Mouse (Mus musculus) forebrain, embryonic 10.5 days (tissue): Measurements from ENCODE around the gene Pgpep1. TPM values are rescaled to one million over a fixed set of nuclear protein-coding genes. Genes with fewer than 3 reads are reported as not detected.

Experiments
- DNase-seq: peaks from one replicate; pipeline ENCODE4 v3.0.0-alpha.2; 2017; ENCODE audit warnings: low spot score; ENCODE audit errors: extremely low spot score
- H3K27ac ChIP-seq: fragments of 300-500 bp; sonication (generic); 2 replicates; pipeline ENCODE4 v1.5.1; 2016; ENCODE audit warnings: mild to moderate bottlenecking
- H3K27me3 ChIP-seq: fragments of 300-500 bp; sonication (generic); 2 replicates; pipeline ENCODE4 v1.6.1; 2016; ENCODE audit warnings: mild to moderate bottlenecking; ENCODE audit not compliant: poor library complexity, severe bottlenecking
- H3K36me3 ChIP-seq: fragments of 300-500 bp; sonication (generic); replicated peaks from 2 replicates; pipeline ENCODE4 v1.6.1; 2016; ENCODE audit warnings: mild to moderate bottlenecking, moderate library complexity
- H3K4me1 ChIP-seq: fragments of 300-500 bp; sonication (generic); 2 replicates; pipeline ENCODE4 v1.6.1; 2016
- H3K4me3 ChIP-seq: fragments of 300-500 bp; sonication (generic); 2 replicates; pipeline ENCODE4 v1.5.1; 2016; ENCODE audit warnings: mild to moderate bottlenecking, moderate library complexity
- H3K9me3 ChIP-seq: fragments of 300-500 bp; sonication (generic); 2 replicates; pipeline ENCODE4 v1.6.1; 2016; ENCODE audit warnings: mild to moderate bottlenecking, moderate library complexity
- WGBS: fragments of 180-500 bp; shearing (Covaris S2); methylation state at CpG from one replicate; pipeline ENCODE4 v1.1.7; 2016; 5-methylcytosine and 5-hydroxymethylcytosine counted together
- polyA plus RNA-seq: library from polyadenylated mRNA; unstranded; fragments of >200 nt; fragmentation: Nextera tagmentation; extraction: Ambion mirVana; gene quantifications from 2 replicates; pipeline ENCODE4 v1.2.1, GENCODE M21; 2016

Gene Pgpep1
- polyA plus RNA-seq, 1 experiment from 2014 or later, result 49.3 TPM

DNA sequence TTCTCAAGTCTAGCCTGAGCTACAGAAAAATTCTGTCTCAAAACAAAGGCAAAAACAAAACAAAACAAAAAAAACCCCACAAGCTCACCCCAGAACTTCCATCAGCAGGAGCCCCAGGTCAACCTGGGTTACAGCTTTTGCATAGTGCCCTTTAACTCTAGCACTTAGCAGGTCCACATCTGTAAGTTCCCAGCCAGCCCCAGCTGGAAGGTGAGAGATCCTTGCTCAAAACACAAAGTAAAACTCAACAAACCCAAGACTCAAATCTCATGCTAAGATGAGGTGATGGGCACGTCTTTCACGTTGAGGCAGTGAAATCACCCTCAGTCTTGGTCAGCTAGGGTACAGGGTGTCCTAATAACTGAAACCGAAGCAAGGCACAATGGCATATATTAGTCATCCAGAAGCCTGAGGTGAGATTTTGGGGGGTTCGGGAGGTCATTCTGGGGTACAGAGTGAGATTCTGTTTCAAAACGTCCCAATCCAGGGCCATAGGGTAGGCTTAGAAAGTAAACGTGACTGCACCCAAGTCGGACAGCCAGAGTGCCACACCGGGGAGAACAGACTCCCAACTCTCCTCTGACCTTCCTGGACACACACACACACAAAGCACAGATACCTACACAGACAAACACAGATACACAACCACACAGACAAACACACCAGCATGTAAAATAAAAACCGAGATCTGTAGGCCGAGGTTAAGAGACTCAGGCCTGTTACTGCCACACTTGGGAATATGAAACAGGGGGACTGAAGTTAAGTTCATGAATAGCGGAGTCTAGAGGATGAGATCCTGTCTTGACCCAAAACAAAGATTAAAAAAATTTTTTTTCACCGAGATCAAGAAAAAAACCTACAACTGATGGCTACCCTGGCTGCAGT is 37.4 kb upstream of the Pgpep1 start:
- peak overlapping the region; percentile 99 for H3K27ac ChIP-seq
- peaks cover 76% of the 10 kb centered on the region for H3K4me1 ChIP-seq
- H3K9me3 ChIP-seq, result no peaks in the 10 kb centered on the region
- no peak for DNase-seq
- peaks cover 15% of the 10 kb centered on the region for H3K27me3 ChIP-seq
- 74% methylated on average over 12 of the region's 12 CpGs for WGBS
- peaks cover 17% of the 10 kb centered on the region for H3K36me3 ChIP-seq
- peak overlapping the region; percentile 97 for H3K4me3 ChIP-seq

DNA sequence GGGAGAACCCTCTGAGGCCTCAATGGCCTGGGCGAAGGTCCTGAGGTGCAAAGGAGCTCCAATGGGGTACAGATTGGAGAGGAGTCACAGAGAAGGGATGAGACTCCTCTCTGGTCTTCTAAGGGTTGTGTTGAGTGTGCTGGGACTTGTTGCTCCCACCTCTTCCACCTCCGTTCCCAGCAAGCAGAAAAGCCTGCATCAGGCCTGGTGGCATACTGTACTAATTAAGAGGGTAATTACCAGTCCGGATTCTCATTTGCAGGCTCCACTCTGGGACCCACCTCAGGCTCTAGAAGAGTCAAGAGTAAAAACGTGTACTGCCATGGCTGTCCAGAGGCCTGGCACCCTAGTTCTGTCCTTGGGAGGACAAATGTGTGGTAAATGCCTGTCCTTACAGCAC is 36.8 kb upstream of the Pgpep1 start:
- WGBS, result 48% methylated on average over 4 of the region's 4 CpGs
- peak overlapping the region; percentile 42 for H3K4me3 ChIP-seq
- no peak for DNase-seq
- H3K27ac ChIP-seq, result peak overlapping the region; percentile 99
- peaks cover 76% of the 10 kb centered on the region for H3K4me1 ChIP-seq
- H3K36me3 ChIP-seq, result peaks cover 11% of the 10 kb centered on the region
- peaks cover 15% of the 10 kb centered on the region for H3K27me3 ChIP-seq
- no peaks in the 10 kb centered on the region for H3K9me3 ChIP-seq

DNA sequence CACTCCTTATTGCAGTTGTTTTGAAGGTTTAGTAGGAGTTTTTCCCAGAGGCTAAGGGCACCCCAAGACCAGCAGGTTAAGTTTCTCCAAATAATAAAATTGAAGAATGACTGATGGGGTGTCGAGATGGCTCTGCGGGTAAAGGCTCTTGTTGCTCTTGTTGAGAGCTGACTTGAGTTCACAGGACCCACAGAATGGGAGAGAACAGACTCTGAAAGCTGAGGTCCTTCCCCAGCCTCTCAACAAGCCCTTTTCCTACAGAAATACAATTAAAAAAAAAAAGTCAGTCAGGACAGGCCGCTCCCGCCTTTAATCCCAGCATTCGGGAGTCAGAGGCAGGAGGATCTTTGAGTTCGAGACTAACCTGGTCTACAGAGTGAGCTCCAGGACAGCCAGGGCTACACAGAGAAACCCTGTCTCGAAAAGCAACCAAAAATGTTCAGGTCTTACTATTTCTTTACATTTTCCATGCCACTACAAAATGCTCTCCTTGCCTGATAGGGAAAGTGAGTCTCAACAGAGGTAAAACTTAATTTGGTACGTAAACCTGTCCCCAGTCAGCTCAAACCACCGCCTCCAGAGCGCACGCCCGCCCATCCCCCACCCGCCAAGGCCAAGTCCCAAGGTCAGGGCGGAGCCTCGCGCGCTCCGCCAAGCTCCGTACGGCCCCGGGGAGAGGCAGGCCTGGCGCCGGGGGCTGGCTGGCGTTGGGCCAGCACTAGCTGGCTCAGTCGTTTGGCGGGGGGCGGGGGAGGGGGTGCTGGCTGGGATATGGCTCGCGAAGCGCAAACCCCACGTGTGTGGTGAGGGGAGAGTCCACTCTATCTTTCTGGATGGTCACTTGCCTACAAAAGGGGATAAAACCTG is 36.1 kb upstream of the Pgpep1 start:
- Histone ChIP-seq H3K4me1 (peaks cover 76% of the 10 kb centered on the region), H3K27ac (peak overlapping the region; percentile 99), H3K27me3 (peaks cover 15% of the 10 kb centered on the region), H3K36me3 (peaks cover 5% of the 10 kb centered on the region), H3K9me3 (no peaks in the 10 kb centered on the region), H3K4me3 (peak overlapping the region; percentile 42)
- WGBS, result 10% methylated on average over 31 of the region's 31 CpGs
- DNase-seq, result peak; percentile 83

DNA sequence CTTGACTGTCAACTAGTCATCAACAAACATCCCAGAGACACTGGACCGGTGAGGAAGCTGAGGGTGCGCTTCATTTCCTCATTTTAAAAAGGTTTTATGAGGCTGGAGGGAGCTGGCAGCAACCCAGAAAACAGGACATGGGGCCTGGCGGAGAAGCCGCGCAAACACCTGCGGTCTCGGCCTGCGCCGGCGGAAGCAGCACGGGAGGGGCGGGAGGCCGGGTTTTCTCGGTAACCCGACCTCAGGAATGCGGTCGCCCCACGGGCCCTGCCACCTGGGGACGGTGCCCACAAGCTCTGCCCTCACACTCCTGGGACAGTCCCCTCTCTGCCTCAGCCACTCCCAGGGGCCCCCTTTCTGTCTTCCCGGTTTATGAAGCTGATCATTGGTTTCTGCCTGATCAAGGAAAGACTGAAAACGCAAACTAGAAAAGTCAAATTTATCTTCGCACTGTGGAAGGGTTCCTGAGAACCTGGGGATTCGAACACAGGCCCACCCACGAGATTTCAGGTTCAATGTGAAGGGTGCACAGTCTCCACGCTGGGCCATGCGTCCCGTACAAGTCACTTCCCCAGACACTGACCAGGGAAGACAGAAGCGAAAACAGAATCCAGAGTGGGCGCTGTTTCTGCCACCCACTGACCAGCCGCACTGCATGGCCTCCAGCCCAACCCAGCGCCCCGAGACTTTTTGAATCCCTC is 35.3 kb upstream of the Pgpep1 start:
- 33% methylated on average over 32 of the region's 32 CpGs for WGBS
- H3K4me3 ChIP-seq, result 0 out of 2 replicates have a peak overlapping the region, but pooled peaks have one; percentile 42
- no peaks in the 10 kb centered on the region for H3K9me3 ChIP-seq
- no peak for DNase-seq
- H3K27me3 ChIP-seq, result peaks cover 15% of the 10 kb centered on the region
- H3K27ac ChIP-seq, result peak overlapping the region; percentile 99
- no peaks in the 10 kb centered on the region for H3K36me3 ChIP-seq
- H3K4me1 ChIP-seq, result peaks cover 76% of the 10 kb centered on the region

DNA sequence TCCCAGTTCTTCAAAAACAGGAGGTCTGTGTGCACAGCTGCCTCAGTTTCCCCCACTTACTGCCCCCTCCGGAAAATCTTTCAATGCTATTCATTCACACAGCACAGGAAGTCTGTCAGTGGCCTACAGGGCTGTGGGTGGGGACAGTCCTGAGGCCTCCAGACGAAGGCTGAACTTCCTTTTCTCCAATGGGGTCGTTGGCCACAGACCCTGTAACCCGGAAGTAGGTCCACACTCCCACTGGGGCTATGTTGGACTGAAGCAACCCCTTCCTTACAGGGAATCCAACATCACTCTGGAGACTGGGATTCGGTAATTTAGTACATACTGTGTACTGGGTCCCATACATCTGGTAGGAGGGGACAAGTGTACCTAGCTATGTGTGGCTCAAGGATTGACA is 33.4 kb upstream of the Pgpep1 start:
- no peak for DNase-seq
- Histone ChIP-seq H3K4me1 (peaks cover 81% of the 10 kb centered on the region), H3K36me3 (no peaks in the 10 kb centered on the region), H3K4me3 (no peak overlapping the region), H3K27me3 (peaks cover 15% of the 10 kb centered on the region), H3K27ac (peak overlapping the region; percentile 66), H3K9me3 (no peaks in the 10 kb centered on the region)
- 81% methylated on average over 5 of the region's 5 CpGs for WGBS

DNA sequence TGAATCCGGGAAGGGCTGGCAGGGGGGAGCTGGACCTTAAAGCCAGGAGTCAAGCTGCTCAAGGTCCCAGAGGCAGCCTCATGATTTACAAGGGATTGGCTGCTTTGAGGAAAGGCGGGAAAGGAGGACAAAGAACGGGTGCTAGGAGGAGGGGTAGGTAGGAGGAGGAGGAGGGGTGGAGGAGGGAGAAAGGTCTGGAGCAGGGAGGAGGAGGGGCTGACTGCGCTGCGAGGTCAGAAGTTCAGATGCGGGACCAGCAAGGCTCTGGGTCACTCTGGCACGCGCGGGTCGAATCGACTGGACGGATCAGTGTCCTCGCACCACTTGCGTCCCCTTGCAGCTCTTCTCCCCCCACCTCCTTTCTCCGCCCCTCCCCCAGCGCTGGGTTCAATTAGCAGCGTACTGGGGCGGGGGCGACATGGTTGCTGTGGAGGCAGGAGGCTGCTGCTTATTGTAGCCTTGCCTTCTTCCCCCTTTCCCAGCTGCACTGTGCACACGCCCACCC is 31.6 kb upstream of the Pgpep1 start:
- Histone ChIP-seq H3K4me1 (peaks cover 72% of the 10 kb centered on the region), H3K27me3 (peaks cover 15% of the 10 kb centered on the region), H3K9me3 (no peaks in the 10 kb centered on the region), H3K27ac (peak overlapping the region; percentile 99), H3K36me3 (no peaks in the 10 kb centered on the region), H3K4me3 (peak overlapping the region; percentile 46)
- 0% methylated on average over 20 of the region's 20 CpGs for WGBS
- peak; percentile 92 for DNase-seq

DNA sequence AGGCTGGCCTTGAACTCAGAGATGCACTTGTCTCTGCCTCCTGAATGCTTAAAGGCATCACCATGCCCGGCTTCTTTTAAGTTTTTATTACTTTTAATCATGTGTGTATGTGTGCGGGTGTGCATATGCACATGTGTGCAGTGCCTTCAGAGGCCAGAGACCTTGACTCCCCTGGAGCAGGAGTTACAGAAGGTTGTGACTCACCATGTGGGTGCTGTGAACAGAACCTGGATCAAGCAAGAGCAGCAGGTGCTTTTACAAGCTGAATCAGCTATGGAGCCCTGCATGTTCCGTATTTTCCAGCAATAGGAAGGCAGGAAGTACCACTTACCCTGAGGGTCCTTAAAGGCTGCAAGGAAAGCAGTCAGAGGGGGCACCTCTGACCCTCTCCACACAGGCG is 31.0 kb upstream of the Pgpep1 start:
- peaks cover 66% of the 10 kb centered on the region for H3K4me1 ChIP-seq
- H3K27me3 ChIP-seq, result peaks cover 15% of the 10 kb centered on the region
- no peak for DNase-seq
- 54% methylated on average over 4 of the region's 4 CpGs for WGBS
- H3K4me3 ChIP-seq, result peak overlapping the region; percentile 46
- 0 out of 2 replicates have a peak, but pooled peaks cover 2% of the 10 kb centered on the region for H3K36me3 ChIP-seq
- peak overlapping the region; percentile 99 for H3K27ac ChIP-seq
- no peaks in the 10 kb centered on the region for H3K9me3 ChIP-seq

DNA sequence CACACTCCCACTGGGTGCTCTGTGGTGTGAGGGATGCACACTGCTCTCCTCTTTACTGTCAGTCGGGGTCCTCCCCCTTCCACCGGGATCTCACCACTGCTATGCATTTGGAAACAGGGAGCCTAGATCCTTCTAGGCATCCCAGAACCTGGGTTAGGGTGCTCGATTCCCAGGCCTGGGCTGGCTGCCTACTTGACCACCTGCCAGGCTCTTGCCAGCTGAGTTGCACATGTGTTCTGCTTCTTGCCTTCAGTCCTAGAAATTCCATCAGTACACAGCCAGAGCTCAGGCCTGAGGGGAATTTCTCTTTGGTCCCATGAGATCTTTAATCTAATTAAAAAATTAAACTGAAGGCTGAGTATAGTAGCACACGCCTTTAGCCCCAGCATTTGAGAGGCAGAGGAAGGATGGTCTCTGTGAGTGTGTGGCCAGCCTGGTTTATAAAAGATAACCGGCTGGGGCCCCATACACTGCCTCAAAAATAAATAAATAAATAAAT is 29.8 kb upstream of the Pgpep1 start:
- Histone ChIP-seq H3K27me3 (peaks cover 5% of the 10 kb centered on the region), H3K4me3 (no peak overlapping the region), H3K27ac (peak overlapping the region; percentile 74), H3K36me3 (0 out of 2 replicates have a peak, but pooled peaks cover 2% of the 10 kb centered on the region), H3K9me3 (no peaks in the 10 kb centered on the region), H3K4me1 (peaks cover 53% of the 10 kb centered on the region)
- no peak for DNase-seq
- 75% methylated on average over 5 of the region's 5 CpGs for WGBS

DNA sequence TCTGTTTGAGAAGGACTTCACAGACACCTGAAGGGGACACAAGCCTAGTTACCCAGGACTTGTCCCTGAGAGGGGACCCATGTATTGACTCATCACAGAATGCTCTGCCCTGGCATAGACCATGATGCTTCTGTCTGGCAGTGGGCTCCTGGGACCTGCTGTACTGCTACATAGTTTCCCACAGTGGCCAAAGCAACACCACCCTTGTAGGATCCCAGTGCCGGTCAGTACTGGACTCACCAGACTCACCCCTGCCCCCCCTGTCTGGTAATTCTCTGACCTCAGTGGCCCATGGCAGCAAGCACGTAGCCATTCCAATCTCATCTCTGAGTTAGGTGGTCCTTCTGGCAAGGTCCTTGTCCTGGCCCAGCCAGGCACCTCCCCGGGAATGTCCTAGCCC is 27.9 kb upstream of the Pgpep1 start:
- no peaks in the 10 kb centered on the region for H3K27me3 ChIP-seq
- no peak for DNase-seq
- no peaks in the 10 kb centered on the region for H3K9me3 ChIP-seq
- H3K36me3 ChIP-seq, result 0 out of 2 replicates have a peak, but pooled peaks cover 2% of the 10 kb centered on the region
- peaks cover 50% of the 10 kb centered on the region for H3K4me1 ChIP-seq
- no peak overlapping the region for H3K4me3 ChIP-seq
- H3K27ac ChIP-seq, result peak overlapping the region; percentile 40
- 95% methylated on average over 3 of the region's 3 CpGs for WGBS

DNA sequence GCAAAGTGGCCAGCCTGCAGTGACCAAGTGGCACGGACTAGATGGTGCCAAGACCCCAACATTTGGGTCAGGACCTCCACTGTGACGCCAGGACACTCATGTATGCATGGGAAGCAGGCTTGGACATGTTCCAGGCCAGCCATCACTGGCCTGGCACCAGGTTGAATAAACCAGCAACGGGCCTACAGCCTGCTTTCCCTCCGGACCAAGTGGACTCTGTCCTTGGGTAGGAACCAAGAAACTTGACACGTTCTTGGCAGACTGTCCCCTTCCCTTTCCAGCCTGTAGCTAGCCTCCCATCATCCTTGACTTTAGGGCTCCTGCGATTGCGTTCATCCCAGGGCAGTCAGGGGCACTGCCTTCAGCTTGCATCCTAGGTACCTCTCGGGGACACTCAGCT is 27.4 kb upstream of the Pgpep1 start:
- Histone ChIP-seq H3K4me1 (peaks cover 47% of the 10 kb centered on the region), H3K9me3 (no peaks in the 10 kb centered on the region), H3K27me3 (no peaks in the 10 kb centered on the region), H3K4me3 (no peak overlapping the region), H3K36me3 (0 out of 2 replicates have a peak, but pooled peaks cover 2% of the 10 kb centered on the region), H3K27ac (0 out of 2 replicates have a peak overlapping the region, but pooled peaks have one; percentile 40)
- 90% methylated on average over 8 of the region's 8 CpGs for WGBS
- no peak for DNase-seq

DNA sequence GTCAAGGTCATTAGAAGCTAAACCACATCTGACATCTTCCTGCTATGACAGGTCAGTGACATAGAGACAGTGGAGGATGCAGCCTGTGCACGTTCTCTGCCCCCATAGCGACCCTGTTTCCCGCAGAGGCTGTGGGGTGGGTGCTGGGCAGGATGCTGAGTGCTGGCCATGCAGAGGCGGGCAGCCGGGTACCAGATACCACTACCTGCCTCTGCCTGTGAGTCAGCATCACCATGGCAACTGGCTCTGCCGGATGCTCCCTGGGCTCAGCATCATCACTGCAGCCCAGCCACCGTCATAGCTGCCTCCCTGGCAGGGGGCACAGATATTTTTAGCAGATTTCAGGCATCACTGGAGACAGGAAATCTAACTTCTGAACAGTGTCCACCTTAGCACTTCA is 24.1 kb upstream of the Pgpep1 start:
- Histone ChIP-seq H3K36me3 (peaks cover 14% of the 10 kb centered on the region), H3K9me3 (no peaks in the 10 kb centered on the region), H3K27me3 (no peaks in the 10 kb centered on the region), H3K4me1 (peaks cover 28% of the 10 kb centered on the region), H3K4me3 (no peak overlapping the region), H3K27ac (no peak overlapping the region)
- 57% methylated on average over 7 of the region's 7 CpGs for WGBS
- DNase-seq, result no peak

DNA sequence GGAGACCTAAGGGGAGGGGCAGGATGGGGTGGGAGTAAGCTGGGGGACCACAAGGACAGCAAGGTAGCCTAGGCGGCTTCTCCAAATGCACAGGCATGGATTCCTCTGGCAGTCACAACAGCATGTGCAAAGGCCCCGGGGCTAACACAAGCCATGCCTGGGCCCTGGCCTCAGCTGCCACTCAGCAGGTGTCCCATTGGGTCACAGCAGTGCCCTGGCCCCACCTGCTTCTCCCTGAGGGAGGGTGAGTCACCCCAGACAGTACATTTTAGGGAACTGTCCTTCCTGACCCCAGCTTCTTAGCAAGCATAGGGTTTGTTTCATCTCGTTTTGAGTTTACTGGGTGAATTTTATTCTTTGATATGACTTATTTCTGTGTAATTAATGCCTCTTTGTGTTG is 22.5 kb upstream of the Pgpep1 start:
- H3K27ac ChIP-seq, result peak overlapping the region; percentile 76
- 70% methylated on average over 3 of the region's 3 CpGs for WGBS
- H3K27me3 ChIP-seq, result no peaks in the 10 kb centered on the region

More for the DNA sequence above, 22.5 kb upstream of the Pgpep1 start:
- no peak for DNase-seq
- H3K36me3 ChIP-seq, result peaks cover 30% of the 10 kb centered on the region
- H3K4me3 ChIP-seq, result peak overlapping the region; percentile 35
- no peaks in the 10 kb centered on the region for H3K9me3 ChIP-seq
- H3K4me1 ChIP-seq, result peaks cover 19% of the 10 kb centered on the region
